Mouse (Mus musculus) forebrain, embryonic 13.5 days (tissue): ENCODE measurements around the gene Rnf144b. TPM values are rescaled to one million over a fixed set of nuclear protein-coding genes. Genes with fewer than 3 reads are reported as not detected.

Source experiments
- ATAC-seq: fragments of 200-750 bp; cut with Nextera tagmentation; 2 replicates; pipeline ENCODE4 v1.8.0; 2017
- H3K27ac ChIP-seq: fragments of 300-500 bp; sonication (generic); 2 replicates; pipeline ENCODE4 v1.5.1; 2015; ENCODE audit warnings: inconsistent platforms, mild to moderate bottlenecking, moderate library complexity
- H3K27me3 ChIP-seq: fragments of 300-500 bp; sonication (generic); 2 replicates; pipeline ENCODE4 v1.6.1; 2015; ENCODE audit warnings: mild to moderate bottlenecking, inconsistent platforms
- H3K36me3 ChIP-seq: fragments of 300-500 bp; sonication (generic); 2 replicates; pipeline ENCODE4 v1.6.1; 2015; ENCODE audit warnings: mild to moderate bottlenecking, inconsistent platforms; ENCODE audit not compliant: poor library complexity, severe bottlenecking
- H3K4me1 ChIP-seq: fragments of 300-500 bp; sonication (generic); 2 replicates; pipeline ENCODE4 v1.6.1; 2015; ENCODE audit warnings: inconsistent platforms
- H3K4me2 ChIP-seq: fragments of 300-500 bp; sonication (generic); 2 replicates; pipeline ENCODE4 v1.6.1; 2015; ENCODE audit warnings: inconsistent platforms, mild to moderate bottlenecking, moderate library complexity
- H3K4me3 ChIP-seq: fragments of 300-500 bp; sonication (generic); 2 replicates; pipeline ENCODE4 v1.5.1; 2015; ENCODE audit warnings: mild to moderate bottlenecking, inconsistent platforms
- H3K9ac ChIP-seq: fragments of 300-500 bp; sonication (generic); 2 replicates; pipeline ENCODE4 v1.6.1; 2015; ENCODE audit warnings: mild to moderate bottlenecking, inconsistent platforms
- H3K9me3 ChIP-seq: fragments of 300-500 bp; sonication (generic); replicated peaks from 2 replicates; pipeline ENCODE4 v1.6.1; 2016; ENCODE audit warnings: inconsistent platforms
- WGBS: fragments of 180-500 bp; shearing (Covaris S2); methylation state at CpG from one replicate; pipeline ENCODE4 v1.1.7; 2015; 5-methylcytosine and 5-hydroxymethylcytosine counted together
- polyA plus RNA-seq: library from polyadenylated mRNA; unstranded; fragments of >200 nt; fragmentation: Nextera tagmentation; extraction: Ambion mirVana; gene quantifications from 2 replicates; pipeline ENCODE4 v1.2.1, GENCODE M21; 2015

Rnf144b gene
- polyA plus RNA-seq, 1 experiment from 2014 or later = 0.19 TPM

DNA sequence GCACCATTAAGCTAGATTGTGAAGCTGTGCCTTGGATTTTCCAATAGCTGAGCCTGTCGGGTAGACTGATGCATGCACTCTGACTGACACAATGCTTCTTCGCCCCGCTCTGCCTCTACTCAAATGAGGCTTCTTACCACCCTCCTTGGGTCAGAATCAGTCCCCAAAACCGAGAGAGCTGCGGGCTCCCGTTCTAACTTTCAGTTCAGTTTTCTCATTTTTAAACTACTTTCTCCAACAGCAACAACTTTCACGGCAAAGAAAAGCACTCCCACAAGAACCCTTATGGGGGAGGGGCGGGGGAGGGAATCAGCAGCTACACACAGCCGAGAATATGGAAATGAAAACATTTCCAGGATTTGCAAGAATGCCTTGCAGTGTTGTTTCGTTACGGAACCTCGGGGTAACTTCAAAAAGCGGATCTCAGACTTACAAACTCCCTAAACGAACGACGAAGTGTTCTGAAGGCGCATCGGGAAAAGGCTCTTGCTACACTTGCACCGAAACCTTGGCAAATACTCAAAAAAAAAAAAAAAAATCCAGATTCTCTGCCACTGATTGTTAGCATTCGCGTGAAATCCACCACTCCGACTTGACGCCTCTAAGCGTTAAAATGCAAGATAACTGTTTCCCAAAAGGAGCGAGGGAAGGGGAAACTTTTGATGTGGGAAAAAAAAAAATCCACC lies 17.5 kb upstream of the Rnf144b start:
- Histone ChIP-seq H3K27ac (peak overlapping the region; percentile 100), H3K4me1 (peaks cover 29% of the 10 kb centered on the region), H3K9me3 (no peaks in the 10 kb centered on the region), H3K27me3 (no peaks in the 10 kb centered on the region), H3K9ac (peak overlapping the region; percentile 98), H3K4me2 (peak overlapping the region; percentile 77), H3K4me3 (peak overlapping the region; percentile 98), H3K36me3 (peaks cover 11% of the 10 kb centered on the region)
- under 1% methylated on average over 25 of the region's 25 CpGs for WGBS
- no peak for ATAC-seq

DNA sequence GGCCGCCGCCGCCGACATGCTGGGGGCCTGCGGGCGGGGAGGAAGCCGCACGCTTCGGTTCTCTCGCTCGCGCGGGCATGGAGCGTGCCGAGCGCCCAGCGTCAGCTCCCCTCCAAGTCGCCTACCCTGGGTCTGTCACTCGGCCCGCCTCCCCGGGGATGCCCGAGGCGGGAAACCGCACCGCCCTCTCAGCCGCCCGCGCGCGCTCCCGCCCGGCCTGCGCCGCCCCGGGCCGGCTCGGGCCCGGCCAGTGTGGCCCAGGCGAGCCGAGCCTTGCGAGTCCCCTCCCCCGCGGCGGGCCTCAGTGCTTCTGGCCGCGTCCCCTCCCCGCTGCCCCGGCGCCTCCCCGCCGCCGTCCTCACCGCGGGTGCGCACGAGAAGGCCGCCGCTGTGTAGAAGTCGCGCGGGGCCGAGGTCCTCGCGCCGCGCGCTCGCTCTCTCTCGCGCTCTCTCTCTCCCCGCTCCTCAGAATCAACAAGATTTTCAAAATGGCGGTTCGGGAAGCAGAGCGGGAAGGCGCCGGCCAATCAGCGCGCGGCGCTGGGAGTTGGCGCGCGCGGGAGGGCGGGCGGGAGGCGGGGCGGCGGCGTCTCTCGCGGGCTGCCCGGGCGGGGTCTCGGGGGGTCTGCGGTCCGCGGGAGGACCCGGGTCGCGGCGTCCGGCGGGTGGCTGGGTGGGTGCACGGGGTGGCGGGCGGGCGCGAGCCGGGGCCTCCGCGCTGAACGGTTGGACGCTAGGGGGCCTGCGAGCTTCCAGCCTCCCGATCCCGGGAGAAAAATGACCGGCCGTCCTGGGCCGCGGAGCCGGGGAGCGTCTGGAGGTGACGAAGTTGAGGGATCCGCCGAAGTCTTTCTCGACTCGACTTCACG lies 16.5 kb upstream of the Rnf144b start, which contains the start of gene Dek:
TSS of gene Dek (minus strand) at position 491 of the 869 bp plus-strand sequence.
- ATAC-seq = peak; percentile 94
- Histone ChIP-seq H3K9ac (peak within 1 kb of the TSS; percentile 98), H3K4me2 (peak within 1 kb of the TSS; percentile 77), H3K27me3 (no peaks in the 10 kb centered on the region), H3K4me3 (peak within 1 kb of the TSS; percentile 98), H3K36me3 (peaks cover 6% of the 10 kb centered on the region), H3K4me1 (peaks cover 29% of the 10 kb centered on the region), H3K9me3 (no peaks in the 10 kb centered on the region), H3K27ac (peak within 1 kb of the TSS; percentile 100)
- under 1% methylated on average over 90 of the region's 129 CpGs for WGBS

DNA sequence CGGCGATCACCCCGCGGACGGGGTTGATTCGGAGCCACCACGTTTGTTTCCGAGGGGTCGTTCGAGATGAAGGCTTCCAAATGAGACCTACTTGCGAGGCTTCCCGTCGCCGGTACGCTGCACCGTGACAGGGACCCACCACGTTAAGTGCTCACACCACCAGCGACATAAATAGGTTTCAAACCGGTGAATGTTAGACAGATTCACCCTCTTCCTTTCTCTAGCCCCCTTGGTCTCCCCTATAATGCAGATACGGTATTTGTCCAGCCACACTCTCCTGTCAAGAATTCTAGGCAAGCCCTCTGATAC lies 15.9 kb upstream of the Rnf144b start:
- peak overlapping the region; percentile 98 for H3K9ac ChIP-seq
- ATAC-seq = peak; percentile 41
- WGBS = under 1% methylated on average over 20 of the region's 20 CpGs

DNA sequence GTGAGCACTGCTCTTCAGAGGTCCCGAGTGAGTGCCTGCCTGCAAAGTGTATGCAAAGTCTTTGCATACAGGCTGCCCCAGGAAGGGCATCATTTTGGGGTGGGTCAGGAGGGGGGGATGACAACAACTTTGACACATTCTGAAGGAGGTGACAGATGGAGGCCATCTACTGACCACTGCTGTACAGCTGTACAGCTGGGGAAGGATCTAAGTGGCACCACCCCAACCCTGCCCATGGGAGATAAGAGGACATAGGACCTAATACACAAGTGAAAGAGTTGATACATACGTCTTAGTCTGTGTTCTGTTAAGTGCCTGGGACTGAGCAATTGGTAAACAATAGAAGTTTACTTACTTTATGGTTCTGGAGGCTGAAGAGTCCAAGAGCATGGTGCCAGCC lies 13.2 kb upstream of the Rnf144b start:
- Histone ChIP-seq H3K27ac (no peak overlapping the region), H3K4me3 (no peak overlapping the region), H3K4me1 (peaks cover 14% of the 10 kb centered on the region), H3K4me2 (no peak overlapping the region), H3K9me3 (no peaks in the 10 kb centered on the region), H3K9ac (no peak overlapping the region), H3K27me3 (no peaks in the 10 kb centered on the region), H3K36me3 (no peaks in the 10 kb centered on the region)
- no peak for ATAC-seq
- 69% methylated on average over 2 of the region's 2 CpGs for WGBS

More for the DNA sequence above, 15.9 kb upstream of the Rnf144b start:
- H3K4me2 ChIP-seq = peak overlapping the region; percentile 77
- H3K4me3 ChIP-seq = peak overlapping the region; percentile 98
- H3K4me1 ChIP-seq = peaks cover 29% of the 10 kb centered on the region
- H3K27me3 ChIP-seq = no peaks in the 10 kb centered on the region
- peaks cover under 1% of the 10 kb centered on the region; the same call in 1 of the 2 replicates for H3K36me3 ChIP-seq
- H3K9me3 ChIP-seq = no peaks in the 10 kb centered on the region
- peak overlapping the region; percentile 100 for H3K27ac ChIP-seq

DNA sequence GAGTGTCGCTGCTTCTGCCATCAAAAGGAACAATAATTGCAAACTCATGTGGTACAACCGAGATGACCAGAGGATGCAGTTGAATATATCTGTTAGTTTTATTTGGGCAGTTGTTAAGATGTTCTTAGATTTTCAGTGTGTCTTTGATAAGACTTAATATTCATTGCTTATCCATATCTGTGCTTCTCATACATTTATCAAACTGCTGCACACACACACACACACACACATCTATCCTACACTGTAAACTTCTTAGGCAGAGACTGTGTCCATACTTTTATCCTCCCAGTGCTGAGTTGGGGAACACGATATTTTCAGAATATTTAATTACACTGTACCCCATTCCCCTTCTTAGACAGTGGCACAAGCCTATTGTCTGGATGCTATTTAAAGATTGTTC lies 11.3 kb upstream of the Rnf144b start:
- WGBS = 71% methylated on average over 3 of the region's 3 CpGs
- no peak overlapping the region for H3K27ac ChIP-seq
- H3K4me1 ChIP-seq = peaks cover 9% of the 10 kb centered on the region; the same call in 1 of the 2 replicates
- H3K27me3 ChIP-seq = no peaks in the 10 kb centered on the region
- no peak overlapping the region for H3K4me2 ChIP-seq
- ATAC-seq = no peak
- no peak overlapping the region for H3K4me3 ChIP-seq
- H3K36me3 ChIP-seq = no peaks in the 10 kb centered on the region
- H3K9me3 ChIP-seq = no peaks in the 10 kb centered on the region
- no peak overlapping the region for H3K9ac ChIP-seq

DNA sequence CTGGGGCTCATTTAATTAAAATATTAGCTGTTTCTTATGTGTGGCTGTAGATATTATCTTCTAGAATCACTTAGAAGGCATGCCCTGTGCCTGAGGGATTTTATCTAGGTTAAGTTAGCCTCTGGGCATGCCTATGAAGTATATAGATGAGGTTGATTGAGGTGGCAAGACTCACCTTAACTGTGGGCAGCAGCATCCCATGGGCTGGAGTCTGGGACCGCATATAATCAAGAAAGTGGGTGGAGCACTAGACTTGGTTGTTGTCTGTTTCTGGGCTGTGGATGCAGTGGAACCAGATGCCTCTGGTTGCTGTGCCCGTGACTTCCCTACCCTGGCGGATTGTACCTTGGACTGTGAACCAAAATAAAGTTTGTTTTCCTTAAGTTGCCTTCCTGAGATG lies 10.4 kb upstream of the Rnf144b start:
- WGBS = 87% methylated on average over 3 of the region's 3 CpGs

DNA sequence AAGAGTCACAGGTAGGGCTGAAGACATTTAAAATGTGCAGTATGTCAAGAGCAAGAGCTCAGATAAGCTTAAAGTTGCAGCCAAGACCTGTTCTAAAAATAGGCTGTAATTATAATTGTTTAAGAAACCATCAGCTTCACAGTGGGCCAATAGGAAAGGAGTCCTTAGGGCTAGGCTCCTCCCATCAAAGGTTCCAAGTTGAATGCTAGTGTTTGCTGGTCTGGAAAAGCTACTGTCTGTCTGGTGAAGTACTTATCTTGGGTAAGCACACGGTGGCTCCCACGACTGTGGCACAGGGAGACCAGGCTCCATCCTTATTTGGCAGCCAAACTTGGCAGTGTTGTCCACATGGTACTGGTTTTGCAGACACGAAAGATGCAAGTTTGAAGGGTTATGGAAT lies 9.5 kb upstream of the Rnf144b start:
- Histone ChIP-seq H3K4me1 (no peaks in the 10 kb centered on the region), H3K36me3 (no peaks in the 10 kb centered on the region), H3K27ac (no peak overlapping the region), H3K27me3 (no peaks in the 10 kb centered on the region), H3K9ac (no peak overlapping the region), H3K4me3 (no peak overlapping the region), H3K9me3 (no peaks in the 10 kb centered on the region), H3K4me2 (no peak overlapping the region)
- no peak for ATAC-seq
- WGBS = 68% methylated on average over 3 of the region's 3 CpGs

More for the DNA sequence above, 10.4 kb upstream of the Rnf144b start:
- Histone ChIP-seq H3K36me3 (no peaks in the 10 kb centered on the region), H3K4me2 (no peak overlapping the region), H3K27me3 (no peaks in the 10 kb centered on the region), H3K27ac (no peak overlapping the region), H3K4me1 (peaks cover 4% of the 10 kb centered on the region; the same call in 1 of the 2 replicates), H3K4me3 (no peak overlapping the region), H3K9ac (no peak overlapping the region), H3K9me3 (no peaks in the 10 kb centered on the region)
- no peak for ATAC-seq

DNA sequence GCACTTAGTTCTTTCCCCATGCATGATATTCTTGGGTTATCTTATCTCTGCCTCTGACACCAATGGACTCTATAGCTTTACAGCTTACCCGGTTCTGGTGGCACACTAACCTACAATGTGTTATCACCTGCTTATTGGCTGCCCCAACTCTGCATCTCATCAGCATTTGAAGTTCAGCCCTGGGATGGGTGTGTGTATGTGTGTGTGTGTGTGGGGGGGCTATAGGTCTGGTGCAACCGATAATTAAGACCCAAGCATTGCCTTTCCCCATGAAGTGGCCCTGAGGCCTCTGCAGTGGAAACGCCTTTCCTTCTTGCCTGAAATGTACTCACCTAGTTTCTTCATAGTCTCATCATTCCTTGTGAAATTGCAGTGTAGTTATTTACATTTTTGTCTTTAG lies 6.5 kb upstream of the Rnf144b start:
- Histone ChIP-seq H3K27ac (no peak overlapping the region), H3K4me3 (no peak overlapping the region), H3K9ac (no peak overlapping the region), H3K27me3 (peaks cover 4% of the 10 kb centered on the region; the same call in 1 of the 2 replicates), H3K9me3 (no peaks in the 10 kb centered on the region), H3K4me1 (no peaks in the 10 kb centered on the region), H3K36me3 (no peaks in the 10 kb centered on the region), H3K4me2 (no peak overlapping the region)
- WGBS = 86% methylated on average over 3 of the region's 3 CpGs
- no peak for ATAC-seq

DNA sequence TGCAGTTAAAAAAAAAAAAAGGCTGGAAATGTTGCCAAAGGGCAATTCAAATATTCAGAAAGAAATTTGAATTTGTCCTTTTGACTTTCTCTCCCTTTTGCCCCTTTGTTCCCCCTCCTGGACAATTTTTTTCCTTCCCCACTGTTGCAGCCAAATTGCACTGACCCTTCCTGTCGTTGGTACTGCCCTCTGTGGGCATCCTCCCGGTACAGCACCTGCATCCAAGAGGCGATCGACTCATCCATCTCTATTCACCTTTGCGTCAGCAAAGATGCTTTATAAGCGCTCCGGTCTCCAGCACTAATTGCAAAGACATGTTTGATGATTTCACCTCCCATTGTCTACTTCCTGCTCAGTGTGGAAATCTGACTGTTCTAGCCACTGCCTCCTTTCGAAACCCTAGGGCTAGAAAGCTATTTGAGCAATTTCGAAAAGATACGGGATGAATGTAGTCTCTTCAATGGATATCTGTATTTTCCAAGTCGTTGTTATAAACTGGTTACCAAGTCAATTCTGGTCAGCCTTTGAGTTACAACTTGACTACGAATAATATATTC lies 1.0 kb upstream of the Rnf144b start:
- ATAC-seq = no peak
- peaks cover 19% of the 10 kb centered on the region for H3K4me1 ChIP-seq
- WGBS = 29% methylated on average over 12 of the region's 12 CpGs
- no peak overlapping the region for H3K9ac ChIP-seq
- no peaks in the 10 kb centered on the region for H3K36me3 ChIP-seq
- H3K9me3 ChIP-seq = no peaks in the 10 kb centered on the region
- H3K4me3 ChIP-seq = peak overlapping the region; percentile 59; the same call in 1 of the 2 replicates
- peak overlapping the region; percentile 99 for H3K4me2 ChIP-seq
- no peak overlapping the region for H3K27ac ChIP-seq
- peaks cover 33% of the 10 kb centered on the region for H3K27me3 ChIP-seq

DNA sequence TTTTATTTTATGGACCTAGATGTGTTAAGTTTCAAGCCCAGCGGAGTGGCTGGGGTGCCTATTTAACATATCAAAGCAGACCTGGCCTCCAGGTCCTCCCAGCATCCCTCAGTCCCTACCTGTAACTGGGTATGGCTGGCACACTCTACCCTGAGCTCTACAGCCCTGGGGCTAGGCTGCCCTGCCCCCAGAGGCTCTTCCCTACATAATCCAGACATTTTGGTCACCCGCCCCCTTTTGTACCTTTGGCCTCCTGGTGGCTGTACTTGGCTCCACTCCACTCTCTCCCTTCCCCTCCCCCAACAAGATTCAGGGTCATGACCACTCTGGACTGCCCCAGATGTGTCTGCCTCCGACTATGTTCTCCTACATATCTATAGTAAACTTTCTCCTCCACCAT lies 2.0 kb downstream of the Rnf144b start:
- Histone ChIP-seq H3K4me1 (peaks cover 19% of the 10 kb centered on the region), H3K27me3 (peaks cover 33% of the 10 kb centered on the region), H3K9ac (no peak overlapping the region), H3K27ac (no peak overlapping the region), H3K36me3 (no peaks in the 10 kb centered on the region), H3K4me2 (no peak overlapping the region), H3K4me3 (no peak overlapping the region), H3K9me3 (no peaks in the 10 kb centered on the region)
- ATAC-seq = no peak
- 44% methylated on average over 3 of the region's 3 CpGs for WGBS

DNA sequence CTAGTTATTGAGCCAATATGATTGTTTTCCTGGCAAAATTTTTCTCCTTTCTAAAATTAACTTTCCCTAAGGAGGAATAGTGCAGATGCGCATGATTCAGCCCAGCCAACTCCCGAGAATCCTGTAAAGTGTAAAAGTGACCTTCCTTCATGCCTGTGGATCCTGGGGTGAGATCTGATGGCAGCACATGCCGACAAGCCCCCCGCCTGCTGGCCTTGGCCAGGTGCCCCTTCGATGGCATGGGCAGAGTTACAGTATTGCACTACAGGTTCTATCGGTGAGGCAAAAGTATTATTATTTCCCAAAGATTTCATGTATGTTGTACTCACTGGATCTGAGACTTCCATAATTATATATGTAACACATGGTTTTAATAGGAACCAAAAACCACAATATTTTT lies 2.5 kb downstream of the Rnf144b start:
- H3K4me2 ChIP-seq = no peak overlapping the region
- ATAC-seq = no peak
- H3K27me3 ChIP-seq = peaks cover 33% of the 10 kb centered on the region
- no peak overlapping the region for H3K27ac ChIP-seq
- no peak overlapping the region for H3K9ac ChIP-seq
- H3K4me3 ChIP-seq = no peak overlapping the region
- 91% methylated on average over 6 of the region's 6 CpGs for WGBS
- H3K36me3 ChIP-seq = no peaks in the 10 kb centered on the region
- no peaks in the 10 kb centered on the region for H3K9me3 ChIP-seq
- peaks cover 19% of the 10 kb centered on the region for H3K4me1 ChIP-seq

DNA sequence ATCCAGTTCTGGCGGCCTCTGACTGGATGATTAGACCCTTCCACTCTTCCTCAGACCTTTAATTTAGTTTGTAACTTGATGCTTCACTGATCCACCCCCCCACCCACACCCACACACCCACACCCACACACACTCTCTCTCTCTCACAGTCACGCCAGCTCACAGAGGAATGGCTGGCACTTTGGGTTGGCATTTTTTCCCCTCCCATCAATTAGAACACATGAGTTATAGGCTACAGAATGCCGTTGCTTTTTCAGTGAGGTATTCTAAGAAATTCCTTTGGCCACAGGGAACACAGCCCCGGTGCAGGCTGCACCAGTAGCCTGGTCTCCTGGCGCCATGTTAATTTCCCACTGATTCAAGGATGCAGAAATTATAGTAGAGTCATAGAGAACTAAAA lies 3.1 kb downstream of the Rnf144b start:
- peaks cover 19% of the 10 kb centered on the region for H3K4me1 ChIP-seq
- 77% methylated on average over 5 of the region's 5 CpGs for WGBS
- no peak overlapping the region for H3K4me3 ChIP-seq
- H3K27me3 ChIP-seq = peaks cover 33% of the 10 kb centered on the region
- ATAC-seq = no peak
- H3K27ac ChIP-seq = no peak overlapping the region
- H3K9me3 ChIP-seq = no peaks in the 10 kb centered on the region
- no peak overlapping the region for H3K9ac ChIP-seq
- H3K4me2 ChIP-seq = no peak overlapping the region
- no peaks in the 10 kb centered on the region for H3K36me3 ChIP-seq
